Mouse (Mus musculus): ENCODE results near the gene Alg9. TPM values are rescaled to one million over a fixed set of nuclear protein-coding genes. Genes with fewer than 3 reads are reported as not detected.
"Not testable (repeated sequence)": the region's sequence is repeated elsewhere in the genome, so short reads cannot be mapped to it uniquely, and the experiment has no call there.

The Alg9 gene
- polyA plus RNA-seq, 1 experiment from 2014 or later: 27.5 TPM

GRCm38 (mm10) chr9:50811746-50812145 is 36.9 kb downstream of the Alg9 start:
- no peaks in the 10 kb centered on the region for H3K27me3 ChIP-seq
- ChIA-PET POLR2A (interaction anchor here (0.6 kb wide), 1 partner anchor 304 kb away, joined by 3 read pairs; no protein-coding TSS in a partner anchor), CTCF (no interaction called here)
- ATAC-seq: no peak
- no peak for DNase-seq (ENCODE audit: low read depth, low spot score)
- in situ Hi-C loops (cut with MboI; ENCODE audit: low pct_unique_long_range_greater_than_20kb): loop anchor here (25.0 kb wide), 1 partner anchor 476 kb away; the partner anchor contains the start of gene Colca2
- no peak for TF ChIP-seq CTCF (IDR thresholded peaks at IDR 0.05)

GRCm38 (mm10) chr9:50813796-50814195 is 39.0 kb downstream of the Alg9 start:
- no peak for TF ChIP-seq CTCF (IDR thresholded peaks at IDR 0.05)
- POLR2A ChIA-PET: no interaction called here
- in situ Hi-C loops (cut with MboI; ENCODE audit: low pct_unique_long_range_greater_than_20kb): loop anchor here (25.0 kb wide), 1 partner anchor 474 kb away; the partner anchor contains the start of gene Colca2
- no peaks in the 10 kb centered on the region for H3K27me3 ChIP-seq
- CTCF ChIA-PET: no interaction called here
- ATAC-seq (no peak), DNase-seq (ENCODE audit: low read depth, low spot score) (no peak)

- ChIA-PET POLR2A (no interaction called here), CTCF (no interaction called here)
- in situ Hi-C loops (cut with MboI; ENCODE audit: low pct_unique_long_range_greater_than_20kb): loop anchor here (25.0 kb wide), 1 partner anchor 472 kb away; the partner anchor contains the start of gene Colca2
- DNase-seq (ENCODE audit: low read depth, low spot score) (no peak), ATAC-seq (no peak)
- no peaks in the 10 kb centered on the region for H3K27me3 ChIP-seq
- TF ChIP-seq CTCF (IDR thresholded peaks at IDR 0.05): no peak
Observed at GRCm38 (mm10) chr9:50815666-50816065, 40.8 kb downstream of the Alg9 start.

GRCm38 (mm10) chr9:50816512-50816911 is 41.7 kb downstream of the Alg9 start:
- POLR2A ChIA-PET: no interaction called here
- ATAC-seq: no peak
- CTCF ChIA-PET: no interaction called here
- no peak for DNase-seq (ENCODE audit: low read depth, low spot score)
- in situ Hi-C loops (cut with MboI; ENCODE audit: low pct_unique_long_range_greater_than_20kb): loop anchor here (25.0 kb wide), 1 partner anchor 471 kb away; the partner anchor contains the start of gene Colca2
- no peaks in the 10 kb centered on the region for H3K27me3 ChIP-seq
- TF ChIP-seq CTCF (IDR thresholded peaks at IDR 0.05): no peak

- POLR2A ChIA-PET: no interaction called here
- ATAC-seq (no peak), DNase-seq (ENCODE audit: low read depth, low spot score) (no peak)
- in situ Hi-C loops (cut with MboI; ENCODE audit: low pct_unique_long_range_greater_than_20kb): loop anchor here (25.0 kb wide), 1 partner anchor 469 kb away; the partner anchor contains the start of gene Colca2
- no peaks in the 10 kb centered on the region for H3K27me3 ChIP-seq
- CTCF ChIA-PET: no interaction called here
- TF ChIP-seq CTCF (IDR thresholded peaks at IDR 0.05): no peak
Observed at GRCm38 (mm10) chr9:50818050-50818449, 43.2 kb downstream of the Alg9 start.

- CTCF ChIA-PET: no interaction called here
- TF ChIP-seq CTCF (IDR thresholded peaks at IDR 0.05): no peak
- H3K27me3 ChIP-seq: no peaks in the 10 kb centered on the region
- no peak for ATAC-seq
- in situ Hi-C loops (cut with MboI; ENCODE audit: low pct_unique_long_range_greater_than_20kb): loop anchor here (25.0 kb wide), 1 partner anchor 468 kb away; the partner anchor contains the start of gene Colca2
- DNase-seq (ENCODE audit: low read depth, low spot score): no peak
- POLR2A ChIA-PET: no interaction called here
Observed at GRCm38 (mm10) chr9:50819716-50820115, 44.9 kb downstream of the Alg9 start.

GRCm38 (mm10) chr9:50821651-50822050 is 46.8 kb downstream of the Alg9 start:
- no peak for TF ChIP-seq CTCF (IDR thresholded peaks at IDR 0.05)
- POLR2A ChIA-PET: interaction anchor here (0.6 kb wide), 1 partner anchor 142 kb away, joined by 3 read pairs; no protein-coding TSS in a partner anchor
- H3K27me3 ChIP-seq: no peaks in the 10 kb centered on the region
- ATAC-seq (no peak), DNase-seq (ENCODE audit: low read depth, low spot score) (no peak)
- in situ Hi-C loops (cut with MboI; ENCODE audit: low pct_unique_long_range_greater_than_20kb): loop anchor here (25.0 kb wide), 1 partner anchor 466 kb away; the partner anchor contains the start of gene Colca2
- CTCF ChIA-PET: no interaction called here

GRCm38 (mm10) chr9:50822216-50822615 is 47.4 kb downstream of the Alg9 start:
- no peak for TF ChIP-seq CTCF (IDR thresholded peaks at IDR 0.05)
- ATAC-seq (no peak), DNase-seq (ENCODE audit: low read depth, low spot score) (no peak)
- POLR2A ChIA-PET: no interaction called here
- CTCF ChIA-PET: no interaction called here
- in situ Hi-C loops (cut with MboI; ENCODE audit: low pct_unique_long_range_greater_than_20kb): loop anchor here (25.0 kb wide), 1 partner anchor 465 kb away; the partner anchor contains the start of gene Colca2
- no peaks in the 10 kb centered on the region for H3K27me3 ChIP-seq

GRCm38 (mm10) chr9:50823779-50824453 is 49.1 kb downstream of the Alg9 start:
- in situ Hi-C loops (cut with MboI; ENCODE audit: low pct_unique_long_range_greater_than_20kb): loop anchor here (25.0 kb wide), 1 partner anchor 463 kb away; the partner anchor contains the start of gene Colca2
- ATAC-seq: no peak

GRCm38 (mm10) chr9:50831514-50831913 is 56.7 kb downstream of the Alg9 start:
- ChIA-PET POLR2A (no interaction called here), CTCF (no interaction called here)
- no peak for ATAC-seq
- in situ Hi-C loops (cut with MboI; ENCODE audit: low pct_unique_long_range_greater_than_20kb): no loop called here
- H3K27me3 ChIP-seq: no peaks in the 10 kb centered on the region
- no peak for TF ChIP-seq CTCF (IDR thresholded peaks at IDR 0.05)
- DNase-seq (ENCODE audit: low read depth, low spot score): no peak

More at GRCm38 (mm10) chr9:50823779-50824453, 49.1 kb downstream of the Alg9 start:
- no peaks in the 10 kb centered on the region for H3K27me3 ChIP-seq
- ChIA-PET CTCF (interaction anchor here (1.0 to 1.2 kb wide), 2 partner anchors 12 to 31 kb away, joined by 3 read pairs; no protein-coding TSS in a partner anchor), POLR2A (interaction anchor here (1.2 kb wide), 1 partner anchor 11 kb away, joined by 3 read pairs; no protein-coding TSS in a partner anchor)
- TF ChIP-seq CTCF (IDR thresholded peaks at IDR 0.05): no peak
- DNase-seq (ENCODE audit: low read depth, low spot score): no peak

GRCm38 (mm10) chr9:50832162-50832561 is 57.3 kb downstream of the Alg9 start:
- in situ Hi-C loops (cut with MboI; ENCODE audit: low pct_unique_long_range_greater_than_20kb): no loop called here
- CTCF ChIA-PET: no interaction called here
- ATAC-seq (no peak), DNase-seq (ENCODE audit: low read depth, low spot score) (no peak)
- H3K27me3 ChIP-seq: no peaks in the 10 kb centered on the region
- TF ChIP-seq CTCF (IDR thresholded peaks at IDR 0.05): no peak
- POLR2A ChIA-PET: no interaction called here

GRCm38 (mm10) chr9:50832582-50832981 is 57.8 kb downstream of the Alg9 start:
- DNase-seq (ENCODE audit: low read depth, low spot score); in situ Hi-C loops (cut with MboI; ENCODE audit: low pct_unique_long_range_greater_than_20kb); POLR2A ChIA-PET; ATAC-seq; H3K27me3 ChIP-seq; CTCF ChIA-PET: not testable (repeated sequence)
